Mouse (Mus musculus) heart, embryonic 16.5 days (tissue): Measurements from ENCODE around the gene Itgax. TPM values are rescaled to one million over a fixed set of nuclear protein-coding genes. Genes with fewer than 3 reads are reported as not detected.

Experiments used
- ATAC-seq: fragments of 200-750 bp; cut with Nextera tagmentation; replicated peaks from 2 replicates; pipeline ENCODE4 v1.8.0; 2017; ENCODE audit warnings: moderate number of reproducible peaks; ENCODE audit not compliant: insufficient read depth, low FRiP score; ENCODE audit errors: extremely low read depth
- H3K27ac ChIP-seq: fragments of 300-500 bp; sonication (generic); 2 replicates; pipeline ENCODE4 v1.5.1; 2014; ENCODE audit warnings: mild to moderate bottlenecking, low read length, control low read depth, moderate library complexity
- H3K27me3 ChIP-seq: fragments of 300-500 bp; sonication (generic); 2 replicates; pipeline ENCODE4 v1.6.1; 2014; ENCODE audit warnings: low read length, mixed read lengths; ENCODE audit not compliant: control insufficient read depth, insufficient read depth
- H3K36me3 ChIP-seq: fragments of 300-500 bp; sonication (generic); 2 replicates; pipeline ENCODE4 v1.6.1; 2014; ENCODE audit not compliant: control insufficient read depth, insufficient read depth
- H3K4me1 ChIP-seq: fragments of 300-500 bp; sonication (generic); 2 replicates; pipeline ENCODE4 v1.6.1; 2014; ENCODE audit warnings: low read length, mixed read lengths; ENCODE audit not compliant: control insufficient read depth, insufficient read depth
- H3K4me2 ChIP-seq: fragments of 300-500 bp; sonication (generic); 2 replicates; pipeline ENCODE4 v1.6.1; 2014; ENCODE audit warnings: low read depth, mild to moderate bottlenecking, control low read depth, low read length
- H3K4me3 ChIP-seq: fragments of 300-500 bp; sonication (generic); 2 replicates; pipeline ENCODE4 v1.5.1; 2014; ENCODE audit warnings: mild to moderate bottlenecking, control low read depth, low read length
- H3K9ac ChIP-seq: fragments of 300-500 bp; sonication (generic); 2 replicates; pipeline ENCODE4 v1.6.1; 2014; ENCODE audit warnings: low read length, control low read depth
- H3K9me3 ChIP-seq: fragments of 300-500 bp; sonication (generic); replicated peaks from 2 replicates; pipeline ENCODE4 v1.6.1; 2016; ENCODE audit warnings: low read length; ENCODE audit not compliant: control insufficient read depth
- WGBS: fragments of 180-500 bp; shearing (Covaris S2); extraction: QIAGEN DNeasy Blood & Tissue Kit; methylation state at CpG from one replicate; pipeline ENCODE4 v1.1.7; 2014; 5-methylcytosine and 5-hydroxymethylcytosine counted together
- polyA plus RNA-seq: library from polyadenylated mRNA; unstranded; fragments of >200 nt; fragmentation: Nextera tagmentation; extraction: Ambion mirVana; gene quantifications from 2 replicates; pipeline ENCODE4 v1.2.1, GENCODE M21; 2015

Itgax gene
- polyA plus RNA-seq, 1 experiment from 2014 or later, result 0.67 TPM

DNA sequence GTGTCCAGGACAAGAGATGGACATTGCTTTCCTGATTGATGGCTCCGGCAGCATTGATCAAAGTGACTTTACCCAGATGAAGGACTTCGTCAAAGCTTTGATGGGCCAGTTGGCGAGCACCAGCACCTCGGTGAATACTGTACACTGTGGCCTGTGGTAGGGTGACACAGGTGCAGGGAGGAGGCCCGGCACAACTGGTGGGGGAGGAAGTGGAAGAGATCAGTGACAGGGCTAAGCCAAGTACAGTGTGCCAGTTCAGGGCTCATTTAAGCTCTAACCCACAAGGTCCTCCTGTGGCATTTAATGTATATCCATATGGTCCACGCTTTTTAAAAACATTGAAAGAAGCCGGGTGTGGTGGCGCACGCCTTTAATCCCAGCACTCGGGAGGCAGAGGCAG is 52.3 kb downstream of the Itgax start:
- Histone ChIP-seq H3K36me3 (no peaks in the 10 kb centered on the region), H3K4me1 (no peaks in the 10 kb centered on the region), H3K9me3 (no peaks in the 10 kb centered on the region), H3K27me3 (no peaks in the 10 kb centered on the region), H3K4me2 (no peak overlapping the region), H3K27ac (no peak overlapping the region), H3K9ac (no peak overlapping the region), H3K4me3 (no peak overlapping the region)
- ATAC-seq, result 0 out of 2 replicates have a peak, but pooled peaks have one; percentile 45
- 85% methylated on average over 10 of the region's 10 CpGs for WGBS

Other genes starting within 250 kb of the Itgax start
- 1.5 and 1.8 TPM in 2 replicates for gene Prss53, start 238.6 kb upstream of the Itgax start, polyA plus RNA-seq
- gene Gm21974, start 234.1 kb upstream of the Itgax start, polyA plus RNA-seq, result not detected in 2 replicates
- 99.9 and 113 TPM in 2 replicates for gene Vkorc1, start 233.9 kb upstream of the Itgax start, polyA plus RNA-seq
- 141 and 149 TPM in 2 replicates for gene Bckdk, start 225.5 kb upstream of the Itgax start, polyA plus RNA-seq
- 26.1 and 30.4 TPM in 2 replicates for gene Kat8, start 217.0 kb upstream of the Itgax start, polyA plus RNA-seq
- gene Prss8, start 199.4 kb upstream of the Itgax start, polyA plus RNA-seq, result 1.6 and 8.3 TPM in 2 replicates
- gene Prss36, start 182.8 kb upstream of the Itgax start, polyA plus RNA-seq, result 8.8 and 9.6 TPM in 2 replicates
- 249 and 255 TPM in 2 replicates for gene Fus, start 162.1 kb upstream of the Itgax start, polyA plus RNA-seq
- 60.8 and 72.1 TPM in 2 replicates for gene Pycard, start 135.7 kb upstream of the Itgax start, polyA plus RNA-seq
- 0.84 and 1.0 TPM in 2 replicates for gene Trim72, start 125.6 kb upstream of the Itgax start, polyA plus RNA-seq
- 0.98 and 1.2 TPM in 2 replicates for gene Itgam, start 66.9 kb upstream of the Itgax start, polyA plus RNA-seq
- gene Gm49368, start 66.9 kb upstream of the Itgax start, polyA plus RNA-seq, result not detected in 2 replicates
- gene Itgad, start 24.8 kb downstream of the Itgax start, polyA plus RNA-seq, result 0.63 and 0.69 TPM in 2 replicates
- 1,071 and 1,148 TPM in 2 replicates for gene Cox6a2, start 76.8 kb downstream of the Itgax start, polyA plus RNA-seq
- 12.8 and 13.8 TPM in 2 replicates for gene Armc5, start 107.8 kb downstream of the Itgax start, polyA plus RNA-seq
- gene 9130023H24Rik, start 108.5 kb downstream of the Itgax start, polyA plus RNA-seq, result 4.9 and 6.8 TPM in 2 replicates
- gene Tgfb1i1, start 117.3 kb downstream of the Itgax start, polyA plus RNA-seq, result 161 and 168 TPM in 2 replicates
- 0.11 TPM in 1 of 2 replicates, not detected in the other for gene Slc5a2, start 136.1 kb downstream of the Itgax start, polyA plus RNA-seq
- gene BC017158, start 168.6 kb downstream of the Itgax start, polyA plus RNA-seq, result 14.2 and 15.9 TPM in 2 replicates